Mouse (Mus musculus): ENCODE measurements at regions not wholly inside any gene's neighbourhood (a gene's known extent, or its start where the extent isn't known, plus 50 kb on each side); places are given as distances from the start of the nearest gene placed in this dataset.

DNA sequence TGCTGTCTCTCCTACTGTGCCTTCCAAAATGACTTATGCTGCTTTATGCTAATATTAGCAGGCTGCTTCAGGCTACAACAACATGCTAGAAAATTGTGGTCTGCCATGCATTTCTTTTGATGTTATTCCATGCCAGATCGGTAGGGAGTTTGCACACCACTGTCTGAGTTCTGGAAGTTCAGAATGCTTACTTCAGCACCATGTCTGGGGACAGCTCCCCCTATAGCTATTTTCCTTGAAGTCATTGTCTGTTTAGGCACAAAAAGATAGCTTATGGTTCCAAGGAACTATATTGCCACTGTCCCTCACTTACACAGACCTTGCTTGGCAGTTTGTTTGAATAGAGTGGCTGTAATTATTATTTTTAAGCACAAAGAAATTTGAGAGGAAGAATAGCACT is 666.8 kb upstream of the Klhl29 start:
- Histone ChIP-seq H3K9ac (ENCODE audit: low read depth, low read length) (no peak overlapping the region), H3K4me2 (replicated peaks; ENCODE audit: low read depth) (no peak overlapping the region), H3K4me1 (replicated peaks; ENCODE audit: control insufficient read depth, insufficient read depth, low read length) (no peaks in the 10 kb centered on the region), H3K4me3 (ENCODE audit: low read depth, low read length) (no peak overlapping the region), H3K9me3 (ENCODE audit: control insufficient read depth) (no peaks in the 10 kb centered on the region), H3K27me3 (replicated peaks; ENCODE audit: control insufficient read depth, insufficient read depth, low read length) (no peaks in the 10 kb centered on the region), H3K36me3 (ENCODE audit: control insufficient read depth, insufficient read depth) (no peaks in the 10 kb centered on the region), H3K27ac (ENCODE audit: low read depth, low read length) (no peak overlapping the region)
- 34% methylated on average over 1 of the region's 1 CpGs for WGBS
- ATAC-seq = no peak
- no peak for TF ChIP-seq CTCF (IDR thresholded peaks at IDR 0.05; ENCODE audit: low read depth)

DNA sequence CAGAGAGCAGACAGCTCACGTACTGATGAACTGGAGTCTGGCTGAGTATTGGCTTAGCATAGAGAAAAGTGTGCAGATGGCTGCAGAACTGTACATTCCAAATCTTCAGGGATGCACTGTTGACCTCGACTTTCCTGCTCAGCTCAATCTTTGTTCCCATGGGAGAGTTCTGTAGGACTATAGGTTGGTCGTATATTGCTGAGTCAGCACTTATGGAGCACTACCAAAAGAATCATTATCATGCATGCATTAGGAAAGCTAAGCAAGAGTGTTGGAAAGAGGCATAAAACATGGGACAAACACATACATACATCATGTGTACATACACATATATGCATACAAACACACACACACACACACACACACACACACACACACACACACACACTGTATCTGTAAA is 648.6 kb upstream of the Klhl29 start:
- Histone ChIP-seq H3K4me3 (ENCODE audit: low read depth, low read length) (no peak overlapping the region), H3K9ac (ENCODE audit: low read depth, low read length) (no peak overlapping the region), H3K36me3 (ENCODE audit: control insufficient read depth, insufficient read depth) (no peaks in the 10 kb centered on the region), H3K4me1 (replicated peaks; ENCODE audit: control insufficient read depth, insufficient read depth, low read length) (no peaks in the 10 kb centered on the region), H3K9me3 (ENCODE audit: control insufficient read depth) (no peaks in the 10 kb centered on the region), H3K4me2 (replicated peaks; ENCODE audit: low read depth) (no peak overlapping the region), H3K27ac (ENCODE audit: low read depth, low read length) (no peak overlapping the region), H3K27me3 (replicated peaks; ENCODE audit: control insufficient read depth, insufficient read depth, low read length) (no peaks in the 10 kb centered on the region)
- 76% methylated on average over 3 of the region's 3 CpGs for WGBS
- TF ChIP-seq CTCF (IDR thresholded peaks at IDR 0.05; ENCODE audit: low read depth) = no peak
- no peak for ATAC-seq

DNA sequence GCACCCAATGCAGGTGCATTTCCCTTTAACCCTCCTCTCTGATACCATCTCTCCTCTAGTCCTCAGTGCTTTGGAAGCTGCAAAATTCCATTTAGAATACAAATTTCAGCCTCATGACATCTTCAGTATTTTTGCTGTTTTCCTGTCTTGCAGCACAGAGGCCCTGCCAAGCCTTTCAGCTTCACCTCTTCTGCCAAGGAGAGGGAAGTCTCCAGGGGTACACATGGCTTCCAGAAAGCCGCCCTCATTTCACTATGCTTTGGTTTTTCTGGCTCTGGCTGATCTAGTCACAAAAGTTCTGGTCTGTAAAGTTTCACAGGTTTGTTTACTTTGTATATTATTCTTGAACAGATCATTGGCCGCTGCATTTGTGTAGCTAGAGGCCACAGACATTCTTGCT is 647.0 kb upstream of the Klhl29 start:
- Histone ChIP-seq H3K27ac (ENCODE audit: low read depth, low read length) (no peak overlapping the region), H3K4me1 (replicated peaks; ENCODE audit: control insufficient read depth, insufficient read depth, low read length) (no peaks in the 10 kb centered on the region), H3K36me3 (ENCODE audit: control insufficient read depth, insufficient read depth) (no peaks in the 10 kb centered on the region), H3K9ac (ENCODE audit: low read depth, low read length) (no peak overlapping the region), H3K4me2 (replicated peaks; ENCODE audit: low read depth) (no peak overlapping the region), H3K4me3 (ENCODE audit: low read depth, low read length) (no peak overlapping the region), H3K27me3 (replicated peaks; ENCODE audit: control insufficient read depth, insufficient read depth, low read length) (no peaks in the 10 kb centered on the region), H3K9me3 (ENCODE audit: control insufficient read depth) (no peaks in the 10 kb centered on the region)
- no peak for TF ChIP-seq CTCF (IDR thresholded peaks at IDR 0.05; ENCODE audit: low read depth)
- ATAC-seq = no peak
- 50% methylated on average over 2 of the region's 2 CpGs for WGBS

DNA sequence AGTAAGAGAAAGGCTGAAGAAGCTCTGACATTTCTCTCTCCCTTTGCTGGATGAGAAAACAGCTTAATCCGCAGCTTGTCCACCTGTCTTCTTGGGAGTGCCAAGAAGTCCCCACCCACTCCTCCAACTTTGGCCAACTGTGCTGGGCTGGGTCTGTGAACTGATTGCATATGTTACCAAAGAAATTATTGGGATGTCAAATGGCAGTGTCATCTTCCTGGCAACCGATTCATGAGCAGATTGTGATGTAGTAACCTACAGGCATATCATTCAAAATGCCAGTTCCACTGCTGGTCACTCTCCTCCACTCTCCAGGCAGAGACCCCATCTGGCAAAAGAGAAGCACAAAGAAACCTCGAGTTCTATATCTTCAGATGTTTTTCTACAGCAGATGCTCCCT is 625.5 kb upstream of the Klhl29 start:
- Histone ChIP-seq H3K27me3 (replicated peaks; ENCODE audit: control insufficient read depth, insufficient read depth, low read length) (no peaks in the 10 kb centered on the region), H3K4me1 (replicated peaks; ENCODE audit: control insufficient read depth, insufficient read depth, low read length) (no peaks in the 10 kb centered on the region), H3K9ac (ENCODE audit: low read depth, low read length) (no peak overlapping the region), H3K27ac (ENCODE audit: low read depth, low read length) (no peak overlapping the region), H3K4me2 (replicated peaks; ENCODE audit: low read depth) (no peak overlapping the region), H3K36me3 (ENCODE audit: control insufficient read depth, insufficient read depth) (no peaks in the 10 kb centered on the region), H3K9me3 (ENCODE audit: control insufficient read depth) (no peaks in the 10 kb centered on the region), H3K4me3 (ENCODE audit: low read depth, low read length) (no peak overlapping the region)
- WGBS = 75% methylated on average over 3 of the region's 3 CpGs
- ATAC-seq = no peak
- TF ChIP-seq CTCF (IDR thresholded peaks at IDR 0.05; ENCODE audit: low read depth) = no peak

DNA sequence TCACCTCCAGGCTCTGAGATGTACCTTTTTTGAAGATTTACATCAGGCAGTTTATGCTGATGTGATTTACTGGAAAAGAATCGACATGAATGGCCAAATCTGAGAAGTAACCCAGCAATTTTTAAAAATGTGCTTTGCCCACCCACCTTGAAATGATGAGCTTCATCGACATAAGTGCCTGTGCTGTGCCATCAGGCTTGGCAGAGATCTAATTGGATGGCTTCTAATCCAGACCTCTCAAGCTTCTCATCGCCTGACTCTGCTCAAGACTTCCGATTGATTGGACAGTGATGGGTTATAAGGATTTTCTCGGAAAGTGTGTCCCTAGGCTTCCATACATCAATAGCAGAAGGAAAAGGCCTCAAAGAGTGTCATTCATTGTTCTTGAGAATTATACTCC is 621.9 kb upstream of the Klhl29 start:
- ATAC-seq = no peak
- no peaks in the 10 kb centered on the region for H3K27me3 ChIP-seq (replicated peaks; ENCODE audit: control insufficient read depth, insufficient read depth, low read length)
- TF ChIP-seq CTCF (IDR thresholded peaks at IDR 0.05; ENCODE audit: low read depth) = no peak
- no peaks in the 10 kb centered on the region for H3K36me3 ChIP-seq (ENCODE audit: control insufficient read depth, insufficient read depth)
- WGBS = 88% methylated on average over 5 of the region's 5 CpGs
- H3K9ac ChIP-seq (ENCODE audit: low read depth, low read length) = no peak overlapping the region
- no peak overlapping the region for H3K4me2 ChIP-seq (replicated peaks; ENCODE audit: low read depth)
- no peak overlapping the region for H3K27ac ChIP-seq (ENCODE audit: low read depth, low read length)
- no peaks in the 10 kb centered on the region for H3K4me1 ChIP-seq (replicated peaks; ENCODE audit: control insufficient read depth, insufficient read depth, low read length)
- H3K9me3 ChIP-seq (ENCODE audit: control insufficient read depth) = no peaks in the 10 kb centered on the region
- no peak overlapping the region for H3K4me3 ChIP-seq (ENCODE audit: low read depth, low read length)

DNA sequence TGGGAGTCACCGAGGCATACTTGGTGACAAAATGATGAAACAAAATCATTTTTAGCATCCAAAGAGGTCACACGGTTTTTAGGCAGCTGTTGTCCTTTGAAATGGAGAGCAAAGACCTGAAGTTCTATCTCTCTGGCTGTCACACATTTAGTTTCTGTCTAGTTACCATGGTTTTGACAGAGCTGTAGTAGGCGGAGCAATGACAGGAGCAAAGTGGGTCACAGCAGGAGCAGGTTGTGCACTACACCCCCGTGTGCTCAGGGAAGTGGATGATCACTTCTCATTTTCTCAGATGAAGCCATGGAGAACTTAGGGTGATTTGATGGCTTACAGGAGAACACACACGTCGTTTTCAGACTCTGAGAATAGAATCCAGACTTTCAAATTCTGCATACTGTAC is 621.2 kb upstream of the Klhl29 start:
- H3K4me3 ChIP-seq (ENCODE audit: low read depth, low read length) = no peak overlapping the region
- H3K4me1 ChIP-seq (replicated peaks; ENCODE audit: control insufficient read depth, insufficient read depth, low read length) = no peaks in the 10 kb centered on the region
- no peak for ATAC-seq
- no peaks in the 10 kb centered on the region for H3K27me3 ChIP-seq (replicated peaks; ENCODE audit: control insufficient read depth, insufficient read depth, low read length)
- no peak for TF ChIP-seq CTCF (IDR thresholded peaks at IDR 0.05; ENCODE audit: low read depth)
- no peak overlapping the region for H3K4me2 ChIP-seq (replicated peaks; ENCODE audit: low read depth)
- no peak overlapping the region for H3K9ac ChIP-seq (ENCODE audit: low read depth, low read length)
- H3K9me3 ChIP-seq (ENCODE audit: control insufficient read depth) = no peaks in the 10 kb centered on the region
- no peaks in the 10 kb centered on the region for H3K36me3 ChIP-seq (ENCODE audit: control insufficient read depth, insufficient read depth)
- 76% methylated on average over 6 of the region's 6 CpGs for WGBS
- no peak overlapping the region for H3K27ac ChIP-seq (ENCODE audit: low read depth, low read length)

DNA sequence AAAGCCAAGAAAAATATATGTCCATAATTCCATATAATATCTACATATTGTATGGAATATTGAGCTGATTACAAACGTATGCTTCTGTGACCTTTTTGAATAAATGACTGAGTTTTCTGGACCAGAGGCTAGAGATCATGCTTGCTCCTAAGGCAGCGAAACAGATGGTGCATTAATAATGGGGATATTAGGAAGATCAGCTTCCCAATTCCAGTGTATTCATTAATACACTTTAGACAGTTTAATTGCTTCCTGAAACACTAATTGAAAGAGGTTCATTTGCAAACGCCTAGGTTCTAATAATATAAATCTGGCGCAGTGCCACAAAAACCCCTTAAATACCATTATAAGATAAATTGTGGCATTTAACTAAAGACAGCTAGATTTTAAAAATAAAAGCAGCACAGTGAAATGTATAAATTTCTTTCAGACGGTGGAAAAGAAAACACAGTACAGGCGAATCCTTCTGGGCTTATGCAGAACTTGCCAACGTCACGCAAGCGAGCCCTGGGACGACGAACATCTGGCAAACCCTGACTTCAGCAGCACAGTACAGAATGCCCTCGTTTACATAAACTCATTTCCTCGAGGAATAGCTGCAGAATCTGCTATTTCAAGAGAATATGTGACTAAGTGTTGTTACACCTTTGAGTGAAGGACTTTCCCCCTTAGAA is 608.6 kb upstream of the Klhl29 start:
- H3K36me3 ChIP-seq (ENCODE audit: control insufficient read depth, insufficient read depth) = no peaks in the 10 kb centered on the region
- H3K27me3 ChIP-seq (replicated peaks; ENCODE audit: control insufficient read depth, insufficient read depth, low read length) = no peaks in the 10 kb centered on the region
- no peak overlapping the region for H3K4me2 ChIP-seq (replicated peaks; ENCODE audit: low read depth)
- no peak for ATAC-seq
- H3K9me3 ChIP-seq (ENCODE audit: control insufficient read depth) = no peaks in the 10 kb centered on the region
- H3K27ac ChIP-seq (ENCODE audit: low read depth, low read length) = no peak overlapping the region
- TF ChIP-seq CTCF (IDR thresholded peaks at IDR 0.05; ENCODE audit: low read depth) = no peak
- H3K4me1 ChIP-seq (replicated peaks; ENCODE audit: control insufficient read depth, insufficient read depth, low read length) = no peaks in the 10 kb centered on the region
- H3K4me3 ChIP-seq (ENCODE audit: low read depth, low read length) = no peak overlapping the region
- WGBS = 56% methylated on average over 13 of the region's 13 CpGs
- no peak overlapping the region for H3K9ac ChIP-seq (ENCODE audit: low read depth, low read length)

All from intestine, postnatal 0 days (tissue).